Mouse (Mus musculus): Measurements from ENCODE around the gene Large1.
A peak's percentile ranks its signal among the peaks of the same experiment; 100 is the strongest.
"Not testable (repeated sequence)": the region's sequence is repeated elsewhere in the genome, so short reads cannot be mapped to it uniquely, and the experiment has no call there.

Gene Large1

DNA sequence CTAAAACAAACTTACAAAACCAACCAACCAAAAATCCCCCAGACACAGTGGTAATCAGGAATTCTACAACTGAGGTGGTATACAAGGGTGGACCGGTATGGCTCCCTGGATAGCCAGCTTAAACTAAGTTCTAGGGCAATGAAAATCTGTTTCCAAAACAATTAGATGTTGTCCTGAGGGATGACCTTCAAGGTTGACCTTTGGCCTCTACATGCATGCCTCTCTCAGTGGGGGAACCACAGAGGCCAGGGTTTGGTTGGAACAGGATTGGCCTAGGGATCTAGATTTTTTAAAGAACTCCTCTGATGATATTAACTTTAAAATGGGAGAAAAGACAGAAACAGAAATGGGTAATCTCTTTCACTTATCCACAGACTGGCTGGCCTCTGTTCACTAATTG lies 335.1 kb downstream of the Large1 start:
- DNase-seq (ENCODE audit: low spot score in 2 of 2), result no peak

- DNase-seq (ENCODE audit: low spot score in 2 of 2), result no peak
Measured at GRCm38 (mm10) chr8:73017601-73018000, 335.7 kb downstream of the Large1 start.

DNA sequence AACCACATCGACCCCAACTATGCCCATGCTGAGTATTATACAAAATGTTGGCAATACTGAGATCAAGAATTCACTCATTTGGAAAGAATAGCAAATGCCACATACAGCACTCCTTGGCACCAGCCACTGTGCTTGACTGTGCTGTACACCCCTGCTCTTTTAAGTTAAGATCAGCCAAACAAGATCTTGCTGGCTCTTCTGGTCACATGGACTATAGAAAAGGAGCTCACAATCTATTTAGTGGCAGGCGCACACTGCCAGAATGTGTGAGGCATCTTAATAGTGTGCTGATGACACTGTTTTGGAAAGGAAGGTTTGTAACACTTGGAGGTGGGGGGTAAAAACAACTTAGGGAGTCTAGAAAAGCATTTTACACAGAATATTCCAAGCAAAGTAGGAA lies 337.0 kb downstream of the Large1 start:
- no peak for DNase-seq (ENCODE audit: low spot score in 2 of 2)

DNA sequence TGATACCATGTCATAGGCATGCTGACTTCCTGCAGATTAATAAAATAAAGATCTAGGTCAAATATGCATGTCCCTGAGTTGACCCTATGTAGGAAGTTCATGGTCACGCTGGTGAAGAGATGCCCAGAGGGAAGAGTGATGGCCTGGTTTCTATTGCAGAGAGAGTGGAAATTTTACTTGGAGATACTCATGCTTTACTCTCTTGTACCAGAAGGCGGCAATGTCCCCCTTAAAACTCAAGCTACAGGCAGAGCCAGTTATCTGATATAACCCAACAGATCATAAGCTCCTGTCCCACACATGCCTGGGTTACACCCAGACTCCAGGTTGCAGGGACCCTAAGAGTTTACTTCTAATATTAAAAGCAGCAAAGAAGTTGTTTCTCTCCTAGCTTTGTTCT lies 345.9 kb downstream of the Large1 start:
- DNase-seq (ENCODE audit: low spot score in 2 of 2), result peak in 1 of 2 experiments; percentile 56

GRCm38 (mm10) chr8:73003858-73004257 lies 349.5 kb downstream of the Large1 start:
- DNase-seq (ENCODE audit: low spot score in 2 of 2), result peak; percentile 20 to 43

DNA sequence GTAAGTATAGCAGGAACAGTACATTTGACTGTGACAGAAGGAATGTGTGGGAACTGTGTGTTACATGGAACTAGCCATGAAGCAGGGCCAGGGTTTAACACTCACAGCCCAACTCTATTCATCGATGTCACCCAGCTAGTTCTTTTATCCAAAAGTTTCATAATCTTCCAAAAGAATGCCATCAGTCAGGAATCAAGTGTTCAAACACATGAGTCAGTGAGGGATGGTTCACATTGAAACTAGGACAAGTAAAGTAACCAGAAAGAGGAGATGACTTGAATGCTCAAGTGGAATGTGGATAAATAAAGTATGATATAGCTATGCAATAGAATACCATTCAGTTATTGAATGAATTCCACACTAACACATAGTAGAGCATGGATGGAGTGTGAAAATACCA lies 359.5 kb downstream of the Large1 start:
- no peak for DNase-seq (ENCODE audit: low spot score in 2 of 2)

GRCm38 (mm10) chr8:72990425-72990824 lies 362.9 kb downstream of the Large1 start:
- DNase-seq (ENCODE audit: low spot score in 2 of 2), result no peak

DNA sequence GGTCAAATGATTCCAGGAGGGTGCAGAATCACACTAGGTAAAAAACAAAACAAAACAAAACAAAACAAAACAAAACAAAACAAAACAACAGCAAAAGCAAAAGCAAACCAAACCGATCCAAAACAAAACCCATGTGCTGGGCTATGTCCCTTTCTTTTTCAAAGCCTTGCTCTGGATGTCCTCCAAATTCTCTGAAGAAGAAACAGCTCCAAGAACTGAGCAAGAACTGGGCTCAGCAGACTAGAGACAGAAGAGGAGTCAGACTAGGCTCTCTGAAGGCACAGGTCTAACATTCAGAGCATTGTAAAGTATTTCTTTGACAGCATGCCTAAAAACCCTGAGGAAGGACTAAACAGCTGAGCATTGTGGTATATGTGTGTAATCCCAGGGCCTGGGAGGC lies 370.5 kb downstream of the Large1 start:
- DNase-seq (ENCODE audit: low spot score in 2 of 2), result no peak

DNA sequence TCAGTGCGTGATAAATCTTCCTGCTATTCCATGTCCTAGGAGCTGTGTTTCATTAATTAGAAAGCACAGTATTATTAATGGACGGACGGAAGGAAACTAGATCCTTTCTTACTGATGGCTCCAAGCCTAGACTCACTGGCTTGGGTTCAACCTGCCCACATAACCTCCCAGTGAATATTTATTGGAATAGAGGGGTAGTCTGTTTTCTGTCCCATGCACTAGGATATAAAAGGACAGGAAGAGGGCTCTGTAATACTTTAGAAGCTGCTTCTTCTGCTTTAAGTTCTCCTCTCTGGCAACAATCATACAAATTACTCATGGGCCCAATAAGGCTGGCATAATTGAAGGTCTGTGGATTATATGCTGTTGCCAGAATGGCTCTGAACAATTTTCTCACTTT lies 398.3 kb downstream of the Large1 start:
- DNase-seq (ENCODE audit: low spot score in 2 of 2), result no peak

DNA sequence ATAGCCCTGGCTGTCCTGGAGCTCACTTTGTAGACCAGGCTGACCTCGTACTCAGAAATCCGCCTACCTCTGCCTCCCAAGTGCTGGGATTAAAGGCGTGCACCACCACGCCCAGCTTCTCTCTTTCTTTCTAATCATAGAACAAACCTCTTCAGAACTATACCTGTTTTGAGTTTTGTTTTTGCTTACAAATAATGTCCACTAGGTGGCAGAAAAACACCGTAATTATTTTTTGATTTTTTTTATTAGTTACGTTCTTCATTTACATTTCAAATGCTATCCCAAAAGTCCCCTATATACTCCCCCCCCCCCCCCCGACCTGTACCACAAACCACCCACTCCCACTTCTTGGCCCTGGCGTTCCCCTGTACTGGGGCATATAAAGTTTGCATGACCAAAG lies 411.9 kb downstream of the Large1 start:
- DNase-seq (ENCODE audit: low spot score in 2 of 2), result not testable (repeated sequence)

- no peak for DNase-seq (ENCODE audit: low spot score in 2 of 2)
Measured at GRCm38 (mm10) chr8:72919182-72919902, 434.0 kb downstream of the Large1 start.

GRCm38 (mm10) chr8:72905491-72905890 lies 447.8 kb downstream of the Large1 start:
- peak in 1 of 2 experiments; percentile 30 for DNase-seq (ENCODE audit: low spot score in 2 of 2)

DNA sequence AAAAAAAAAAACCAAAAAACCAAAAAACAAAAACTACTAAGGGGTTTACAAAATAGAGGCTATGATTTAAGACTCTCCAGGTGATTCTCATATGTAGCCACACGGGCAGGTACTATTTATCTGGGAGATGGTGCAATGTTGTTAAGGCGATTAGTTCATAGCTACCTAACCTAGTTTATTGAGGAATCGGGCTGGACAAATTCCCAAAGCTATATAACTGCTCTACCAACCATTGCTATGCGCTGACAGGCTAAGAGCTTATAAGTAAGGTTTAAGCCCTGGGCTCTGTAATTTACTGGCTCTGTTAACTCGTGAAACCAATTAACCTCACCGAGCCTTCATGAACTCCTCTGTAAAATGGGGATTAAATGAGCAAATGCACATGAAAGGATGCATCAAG lies 451.7 kb downstream of the Large1 start:
- no peak for DNase-seq (ENCODE audit: low spot score in 2 of 2)

DNA sequence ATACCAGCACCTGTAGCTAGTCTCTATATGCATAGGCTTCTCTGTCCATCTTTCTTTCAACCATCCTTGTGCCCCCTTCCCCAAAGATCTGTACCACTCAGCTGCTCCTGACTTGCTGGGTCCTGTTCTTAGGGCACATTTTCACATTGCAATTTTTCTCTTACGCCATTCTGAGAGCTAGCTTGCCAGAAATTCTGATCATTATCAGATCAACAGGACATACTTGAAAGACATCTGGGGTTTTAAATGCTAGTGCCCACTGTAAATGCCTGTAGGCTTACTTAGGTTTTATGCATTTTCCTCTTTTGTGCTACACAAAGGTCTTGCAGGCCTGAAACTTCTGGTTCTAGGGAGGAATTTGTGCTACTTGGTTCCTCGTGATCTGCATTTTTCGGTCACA lies 454.0 kb downstream of the Large1 start:
- no peak for DNase-seq (ENCODE audit: low spot score in 2 of 2)

GRCm38 (mm10) chr8:72883033-72883432 lies 470.3 kb downstream of the Large1 start:
- no peak for DNase-seq (ENCODE audit: low spot score in 2 of 2)

DNA sequence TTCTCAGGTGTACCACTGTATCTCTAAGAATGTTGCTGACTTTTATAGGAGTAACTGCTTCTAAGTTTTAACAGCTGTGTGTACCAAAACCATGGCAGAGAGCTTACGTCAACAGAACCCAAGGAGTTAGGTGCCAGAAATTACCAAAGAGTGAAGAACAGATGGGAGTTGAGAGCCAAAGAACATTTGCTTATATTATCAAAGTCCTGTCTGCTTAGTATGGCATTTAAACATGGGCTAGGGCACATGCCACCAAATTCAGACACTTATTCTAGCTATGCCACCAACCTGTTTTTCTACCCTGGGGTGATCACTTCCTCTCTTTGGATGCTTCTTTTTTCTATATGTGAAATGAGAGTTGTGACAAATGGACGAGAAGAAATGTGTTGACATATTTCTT lies 479.9 kb downstream of the Large1 start:
- no peak for DNase-seq (ENCODE audit: low spot score in 2 of 2)

DNA sequence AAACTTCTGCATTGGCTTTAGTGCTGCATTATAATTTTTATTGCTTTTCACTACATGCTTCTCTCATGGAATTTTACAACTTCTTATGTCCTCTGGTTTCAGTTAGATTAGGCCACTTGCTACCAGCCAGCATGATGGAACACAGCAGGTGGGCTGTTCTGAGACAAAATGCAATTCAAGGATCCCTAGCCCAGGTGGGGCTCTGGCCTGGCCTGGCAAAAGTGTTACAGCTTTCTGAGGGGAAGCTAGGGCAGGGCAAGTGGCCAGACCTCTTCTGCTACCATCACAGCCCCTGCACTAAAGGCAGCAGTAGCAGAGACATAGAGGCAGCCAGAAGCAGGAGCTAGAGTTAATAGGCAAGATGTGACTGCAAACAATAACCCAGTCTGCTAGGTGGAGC lies 506.5 kb downstream of the Large1 start:
- no peak for DNase-seq (ENCODE audit: low spot score in 2 of 2)

DNA sequence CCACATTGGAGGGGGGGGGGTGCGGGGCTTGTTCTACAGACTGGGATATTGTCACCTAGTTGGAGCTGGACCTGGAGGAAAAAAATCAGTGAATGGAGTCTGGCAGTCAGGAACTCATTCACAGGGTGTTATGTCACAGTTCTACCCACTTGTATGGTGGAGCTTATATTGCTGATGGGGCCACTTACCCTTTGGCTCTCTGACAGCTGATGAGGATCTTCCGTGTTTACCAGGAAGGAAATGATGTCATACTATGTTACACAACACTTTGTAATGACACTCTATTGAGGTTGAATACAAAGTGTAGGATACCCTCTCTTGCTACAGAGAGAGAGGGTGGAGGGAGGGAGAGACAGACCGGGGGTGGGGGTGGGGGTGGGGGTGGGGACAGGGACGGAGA lies 517.5 kb downstream of the Large1 start:
- no peak for DNase-seq (ENCODE audit: low spot score in 2 of 2)

DNA sequence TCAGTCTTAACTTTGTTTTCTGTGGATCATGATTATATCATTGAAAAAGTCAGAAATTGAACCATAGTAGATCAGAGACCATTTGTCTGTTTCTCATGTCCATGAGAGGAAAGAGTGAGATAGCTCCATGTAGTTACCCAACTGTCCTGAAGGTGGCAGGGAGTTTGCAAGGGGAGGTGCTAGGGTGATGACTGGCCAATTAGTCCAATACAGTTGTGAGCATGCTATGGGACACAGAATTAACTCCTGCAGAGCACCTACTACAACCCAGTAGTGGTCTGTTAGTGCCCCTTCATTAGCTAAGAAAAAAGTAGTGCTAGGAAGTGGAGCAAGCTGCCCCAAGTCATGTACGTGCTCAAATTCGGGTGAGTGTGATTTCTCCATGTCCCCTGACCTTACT lies 520.2 kb downstream of the Large1 start:
- DNase-seq (ENCODE audit: low spot score in 2 of 2), result no peak

- DNase-seq (ENCODE audit: low spot score in 2 of 2), result no peak
Measured at GRCm38 (mm10) chr8:72832371-72832770, 521.0 kb downstream of the Large1 start.

- DNase-seq (ENCODE audit: low spot score in 2 of 2), result no peak
Measured at GRCm38 (mm10) chr8:72817655-72818349, 535.5 kb downstream of the Large1 start.

DNA sequence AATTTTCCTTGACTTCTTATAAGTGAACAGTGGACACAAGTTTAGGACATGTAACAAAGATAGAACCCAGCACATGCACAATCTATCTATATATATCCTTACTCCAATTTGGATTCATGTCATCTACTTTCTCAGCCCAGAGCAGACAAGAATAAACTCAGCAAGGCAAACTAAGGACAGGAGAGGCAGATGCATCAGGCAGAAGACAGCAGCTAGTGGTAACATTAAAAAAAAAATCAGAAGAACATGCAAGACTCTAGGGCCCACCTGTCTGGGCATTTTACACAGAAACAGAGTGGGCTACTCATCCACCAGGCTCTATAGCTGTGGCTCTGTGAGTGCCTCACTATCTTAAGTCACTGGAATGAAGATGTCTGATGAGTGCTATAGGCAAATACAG lies 536.7 kb downstream of the Large1 start:
- peak in 1 of 2 experiments; percentile 46 for DNase-seq (ENCODE audit: low spot score in 2 of 2)

DNA sequence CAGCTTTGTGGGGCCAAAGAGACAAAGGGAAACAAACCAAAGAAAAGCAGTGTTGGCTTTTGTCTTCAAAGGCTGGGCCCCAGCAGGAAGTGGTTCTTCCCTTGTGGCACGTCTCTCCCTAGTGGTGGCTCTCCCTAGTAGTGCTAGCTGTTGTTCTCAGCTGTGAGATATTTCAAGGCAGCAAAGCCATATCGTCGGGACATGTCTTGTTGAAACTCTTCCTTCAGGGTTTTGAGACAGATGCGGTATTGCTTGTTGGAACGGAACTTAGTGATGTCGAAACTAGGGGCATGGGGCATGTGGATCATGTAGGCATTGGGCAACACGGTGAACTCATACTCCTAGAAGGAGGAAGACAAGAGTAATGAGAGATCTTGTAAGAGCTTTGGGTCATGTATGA lies 537.7 kb downstream of the Large1 start:
- DNase-seq (ENCODE audit: low spot score in 2 of 2), result no peak

DNA sequence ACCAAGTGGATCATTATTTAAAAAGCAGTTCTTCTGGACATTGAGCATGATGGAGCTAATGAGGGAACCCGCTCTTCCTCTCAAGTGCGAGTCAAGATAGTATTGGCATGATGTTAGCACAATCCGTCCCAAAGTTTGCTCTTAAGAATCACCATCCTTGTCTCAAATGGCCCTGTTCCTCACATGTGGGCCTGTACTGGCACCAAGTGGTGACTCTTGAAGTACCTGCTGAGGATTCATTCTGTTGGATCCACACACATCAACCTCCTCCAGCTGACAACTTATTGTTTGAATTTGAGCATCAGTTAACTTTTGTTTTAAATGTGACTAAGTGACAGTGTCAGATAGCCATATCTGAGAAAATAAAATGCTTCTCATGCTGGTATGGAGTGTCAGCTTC lies 540.6 kb downstream of the Large1 start:
- no peak for DNase-seq (ENCODE audit: low spot score in 2 of 2)
